Mouse (Mus musculus) E14TG2a.4 (cell line): ENCODE measurements around the gene Gdpd1.

Source experiments
- CTCF ChIP-seq: conservative IDR thresholded peaks from 2 replicates; pipeline ENCODE4 v1.5.1; 2014; ENCODE audit warnings: low read length
- NANOG ChIP-seq: IDR thresholded peaks from 2 replicates; pipeline ENCODE4 v1.6.1; 2014; ENCODE audit warnings: borderline replicate concordance, low read length, mixed read lengths

DNA sequence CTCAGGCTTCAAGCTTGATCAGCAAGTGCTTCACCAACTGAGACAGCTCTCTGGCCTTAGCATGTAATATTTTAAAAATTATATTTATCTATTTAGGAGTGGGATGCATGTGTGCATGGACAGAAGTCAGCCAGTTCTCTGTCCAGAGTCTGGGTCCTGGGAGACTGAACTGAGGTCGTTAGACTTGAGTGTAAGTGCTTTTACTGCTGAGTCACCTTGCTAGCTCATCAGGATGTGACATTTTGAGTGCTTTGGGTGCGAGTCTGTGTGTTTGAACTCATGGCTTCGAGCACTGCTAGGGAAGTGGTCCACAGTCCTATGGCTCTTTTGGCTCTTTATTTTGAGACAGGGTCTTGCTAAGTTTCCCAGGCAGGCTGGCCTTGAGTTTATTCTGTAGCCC is 30.8 kb downstream of the Gdpd1 start:
- TF ChIP-seq CTCF (no peak), NANOG (no peak)
